Mouse (Mus musculus) liver, embryonic 14.5 days (tissue): ENCODE data around the gene Skap2. TPM values are rescaled to one million over a fixed set of nuclear protein-coding genes. Genes with fewer than 3 reads are reported as not detected.

ENCODE experiments used
- ATAC-seq: fragments of 200-750 bp; cut with Nextera tagmentation; 2 replicates; pipeline ENCODE4 v1.8.0; 2017; ENCODE audit warnings: moderate number of reproducible peaks, mild to moderate bottlenecking, moderate library complexity; ENCODE audit not compliant: insufficient read depth
- DNase-seq, 3 experiments: peaks; one replicate each; pipeline ENCODE4 v3.0.0-alpha.2; 2012 to 2013; ENCODE audit warnings: low read depth in 3 of 3, low spot score in 3 of 3
- H3K27ac ChIP-seq: fragments of 300-500 bp; sonication (generic); 2 replicates; pipeline ENCODE4 v1.5.1; 2014; ENCODE audit warnings: moderate library complexity, mild to moderate bottlenecking, control low read depth, inconsistent platforms
- H3K27me3 ChIP-seq: fragments of 300-500 bp; sonication (generic); 2 replicates; pipeline ENCODE4 v1.6.1; 2014; ENCODE audit warnings: mild to moderate bottlenecking, low read length, moderate library complexity; ENCODE audit not compliant: control insufficient read depth, insufficient read depth
- H3K36me3 ChIP-seq: fragments of 300-500 bp; sonication (generic); replicated peaks from 2 replicates; pipeline ENCODE4 v1.6.1; 2014; ENCODE audit warnings: low read depth; ENCODE audit not compliant: control insufficient read depth, insufficient read depth
- H3K4me1 ChIP-seq, 2 experiments: fragments of 200-500 bp in 1 of 2; fragments of 300-500 bp in 1 of 2; sonication (generic) in 1 of 2; replicated peaks; 2 replicates each; pipeline ENCODE4 v1.6.1; 2012 to 2014; ENCODE audit warnings: antibody characterized with exemption in 1 of 2, inconsistent platforms in 1 of 2, low read length in 1 of 2; ENCODE audit not compliant: control insufficient read depth in 2 of 2, insufficient read depth in 2 of 2
- H3K4me2 ChIP-seq: fragments of 300-500 bp; sonication (generic); 2 replicates; pipeline ENCODE4 v1.6.1; 2014; ENCODE audit warnings: low read depth, mild to moderate bottlenecking, control low read depth, moderate library complexity
- H3K4me3 ChIP-seq, 2 experiments: fragments of 200-500 bp in 1 of 2; fragments of 300-500 bp in 1 of 2; sonication (generic) in 1 of 2; 2 replicates each; pipeline ENCODE4 v1.5.1; 2012 to 2014; ENCODE audit warnings: low read depth in 2 of 2, low read length in 2 of 2, mild to moderate bottlenecking in 2 of 2, control low read depth in 1 of 2, inconsistent platforms in 1 of 2, moderate library complexity in 1 of 2; ENCODE audit not compliant: insufficient read depth in 1 of 2
- H3K9ac ChIP-seq: fragments of 300-500 bp; sonication (generic); replicated peaks from 2 replicates; pipeline ENCODE4 v1.6.1; 2014; ENCODE audit warnings: mild to moderate bottlenecking, control low read depth, moderate library complexity
- H3K9me3 ChIP-seq: fragments of 300-500 bp; sonication (generic); 2 replicates; pipeline ENCODE4 v1.6.1; 2016; ENCODE audit warnings: low read length, mixed read lengths; ENCODE audit not compliant: control insufficient read depth
- CTCF ChIP-seq: IDR thresholded peaks from 2 replicates; pipeline ENCODE4 v1.5.1; 2016; ENCODE audit warnings: antibody characterized with exemption, low read depth, control low read depth
- EP300 ChIP-seq: IDR thresholded peaks from 2 replicates; pipeline ENCODE4 v1.6.1; 2016; ENCODE audit warnings: antibody characterized with exemption, low read depth
- WGBS: fragments of 180-500 bp; shearing (Covaris S2); extraction: QIAGEN DNeasy Blood & Tissue Kit; methylation state at CpG from one replicate; pipeline ENCODE4 v1.1.7; 2014; ENCODE audit not compliant: insufficient replicate concordance; 5-methylcytosine and 5-hydroxymethylcytosine counted together
- polyA plus RNA-seq, 2 experiments: library from polyadenylated mRNA; depleted of rRNA in 1 of 2; stranded (reverse) in 1 of 2; unstranded in 1 of 2; fragments of >200 nt; fragmentation: Nextera tagmentation in 1 of 2; extraction: Ambion mirVana in 1 of 2; gene quantifications; 2 replicates each; pipeline versions ENCODE4 v1.2.1 to v1.2.3; 2012 to 2014

The Skap2 gene
- polyA plus RNA-seq, 2 experiments: 10.1 to 18.4 TPM

GRCm38 (mm10) chr6:52027181-52027580, 14.8 kb upstream of the Skap2 start:
- Histone ChIP-seq H3K27ac (no peak overlapping the region), H3K36me3 (no peaks in the 10 kb centered on the region), H3K27me3 (no peaks in the 10 kb centered on the region), H3K4me2 (no peak overlapping the region), H3K9ac (no peak overlapping the region), H3K9me3 (no peaks in the 10 kb centered on the region), H3K4me3 (no peak overlapping the region), H3K4me1 (no peaks in the 10 kb centered on the region)
- TF ChIP-seq CTCF (no peak), EP300 (no peak)
- ATAC-seq: no peak
- no peak for DNase-seq
- 52% methylated on average over 4 of the region's 4 CpGs for WGBS

GRCm38 (mm10) chr6:52026281-52026680, 13.9 kb upstream of the Skap2 start:
- Histone ChIP-seq H3K27me3 (no peaks in the 10 kb centered on the region), H3K36me3 (no peaks in the 10 kb centered on the region), H3K4me3 (no peak overlapping the region), H3K4me1 (no peaks in the 10 kb centered on the region), H3K4me2 (no peak overlapping the region), H3K9ac (no peak overlapping the region), H3K27ac (no peak overlapping the region), H3K9me3 (no peaks in the 10 kb centered on the region)
- TF ChIP-seq EP300 (no peak), CTCF (no peak)
- DNase-seq (no peak), ATAC-seq (no peak)
- 78% methylated on average over 11 of the region's 11 CpGs for WGBS

- no peak for ATAC-seq
- H3K9ac ChIP-seq: no peak overlapping the region
- no peak overlapping the region for H3K4me3 ChIP-seq
- no peaks in the 10 kb centered on the region for H3K9me3 ChIP-seq
- H3K4me1 ChIP-seq: no peaks in the 10 kb centered on the region
- no peak overlapping the region for H3K4me2 ChIP-seq
- H3K36me3 ChIP-seq: no peaks in the 10 kb centered on the region
- no peak overlapping the region for H3K27ac ChIP-seq
- WGBS: 7% methylated on average over 5 of the region's 5 CpGs
- no peak for DNase-seq
- no peaks in the 10 kb centered on the region for H3K27me3 ChIP-seq
- TF ChIP-seq CTCF (no peak), EP300 (no peak)
Measured at GRCm38 (mm10) chr6:52024730-52025129, 12.4 kb upstream of the Skap2 start.

GRCm38 (mm10) chr6:52022363-52022762, 10.0 kb upstream of the Skap2 start:
- Histone ChIP-seq H3K27ac (no peak overlapping the region), H3K4me3 (no peak overlapping the region), H3K4me1 (no peaks in the 10 kb centered on the region), H3K27me3 (no peaks in the 10 kb centered on the region), H3K4me2 (no peak overlapping the region), H3K36me3 (no peaks in the 10 kb centered on the region), H3K9me3 (no peaks in the 10 kb centered on the region), H3K9ac (no peak overlapping the region)
- DNase-seq (no peak), ATAC-seq (no peak)
- WGBS: 12% methylated on average over 4 of the region's 5 CpGs
- TF ChIP-seq CTCF (no peak), EP300 (no peak)

GRCm38 (mm10) chr6:52020276-52020675, 7.9 kb upstream of the Skap2 start:
- H3K27me3 ChIP-seq: no peaks in the 10 kb centered on the region
- H3K4me2 ChIP-seq: no peak overlapping the region

More at GRCm38 (mm10) chr6:52020276-52020675, 7.9 kb upstream of the Skap2 start:
- Histone ChIP-seq H3K9ac (no peak overlapping the region), H3K4me1 (no peaks in the 10 kb centered on the region), H3K4me3 (no peak overlapping the region), H3K27ac (no peak overlapping the region), H3K9me3 (no peaks in the 10 kb centered on the region), H3K36me3 (no peaks in the 10 kb centered on the region)
- 61% methylated on average over 5 of the region's 5 CpGs for WGBS
- TF ChIP-seq EP300 (no peak), CTCF (no peak)
- no peak for ATAC-seq
- DNase-seq: no peak
